Mouse (Mus musculus) activated CD4-positive, CD25-positive, alpha-beta regulatory T cell, adult 4 months (primary cell): Measurements from ENCODE around the gene Rassf4. TPM values are rescaled to one million over a fixed set of nuclear protein-coding genes. Genes with fewer than 3 reads are reported as not detected.
"Not testable (repeated sequence)": the region's sequence is repeated elsewhere in the genome, so short reads cannot be mapped to it uniquely, and the experiment has no call there.

Experiments
- ATAC-seq: one replicate; pipeline ENCODE4 v1.8.0; 2017
- polyA plus RNA-seq, 2 experiments: library from polyadenylated mRNA; unstranded; fragments of 100-300 nt; shearing (Covaris generic); gene quantifications; one replicate each; pipeline ENCODE4 v1.2.1; 2017

Gene Rassf4
- polyA plus RNA-seq, 2 experiments from 2014 or later: 2.5 to 3.8 TPM

DNA sequence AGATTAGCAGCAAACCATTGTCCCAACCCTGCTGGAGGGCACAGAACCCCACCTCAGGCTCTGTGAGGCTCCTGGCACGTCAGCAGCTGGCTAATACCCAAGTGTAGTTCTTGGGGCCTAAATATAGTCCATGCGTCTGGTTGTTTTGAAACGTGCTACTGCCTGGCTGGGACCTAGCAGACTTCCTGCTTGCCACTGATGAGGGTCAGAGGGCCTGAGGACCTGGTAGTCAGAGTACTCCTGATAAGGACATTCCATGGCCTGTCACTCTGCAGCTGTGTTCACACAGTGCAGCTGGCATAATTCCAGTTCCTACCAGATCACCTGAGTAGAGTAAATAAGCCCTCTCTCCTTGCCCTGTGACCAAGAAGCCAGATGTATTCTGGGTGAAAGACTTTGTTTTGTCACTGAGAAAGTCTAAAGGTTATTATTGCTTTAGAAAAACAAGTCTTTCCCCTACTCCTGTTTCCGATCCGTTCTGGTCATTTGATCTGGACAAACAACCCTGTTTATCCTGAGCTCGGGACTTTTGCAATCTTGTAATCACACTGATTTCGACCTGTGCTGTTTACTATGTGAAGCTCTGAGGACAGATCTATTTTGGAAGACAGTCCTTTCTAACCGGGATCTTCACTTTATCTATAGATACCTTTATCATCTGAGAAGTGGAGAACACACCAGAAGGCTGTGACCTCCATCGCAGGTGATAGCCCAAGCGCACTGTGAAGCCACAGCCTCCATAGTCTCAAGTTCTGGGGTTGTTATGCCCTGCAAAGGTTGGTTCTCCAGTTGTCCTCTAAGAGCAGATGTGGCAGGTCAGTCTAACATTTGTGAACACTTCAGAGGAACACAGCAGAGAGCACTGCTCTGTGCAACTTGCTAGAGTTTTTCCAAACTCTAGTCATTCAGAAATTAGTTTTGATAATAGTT, 38.2 kb downstream of the Rassf4 start:
- no peak for ATAC-seq

DNA sequence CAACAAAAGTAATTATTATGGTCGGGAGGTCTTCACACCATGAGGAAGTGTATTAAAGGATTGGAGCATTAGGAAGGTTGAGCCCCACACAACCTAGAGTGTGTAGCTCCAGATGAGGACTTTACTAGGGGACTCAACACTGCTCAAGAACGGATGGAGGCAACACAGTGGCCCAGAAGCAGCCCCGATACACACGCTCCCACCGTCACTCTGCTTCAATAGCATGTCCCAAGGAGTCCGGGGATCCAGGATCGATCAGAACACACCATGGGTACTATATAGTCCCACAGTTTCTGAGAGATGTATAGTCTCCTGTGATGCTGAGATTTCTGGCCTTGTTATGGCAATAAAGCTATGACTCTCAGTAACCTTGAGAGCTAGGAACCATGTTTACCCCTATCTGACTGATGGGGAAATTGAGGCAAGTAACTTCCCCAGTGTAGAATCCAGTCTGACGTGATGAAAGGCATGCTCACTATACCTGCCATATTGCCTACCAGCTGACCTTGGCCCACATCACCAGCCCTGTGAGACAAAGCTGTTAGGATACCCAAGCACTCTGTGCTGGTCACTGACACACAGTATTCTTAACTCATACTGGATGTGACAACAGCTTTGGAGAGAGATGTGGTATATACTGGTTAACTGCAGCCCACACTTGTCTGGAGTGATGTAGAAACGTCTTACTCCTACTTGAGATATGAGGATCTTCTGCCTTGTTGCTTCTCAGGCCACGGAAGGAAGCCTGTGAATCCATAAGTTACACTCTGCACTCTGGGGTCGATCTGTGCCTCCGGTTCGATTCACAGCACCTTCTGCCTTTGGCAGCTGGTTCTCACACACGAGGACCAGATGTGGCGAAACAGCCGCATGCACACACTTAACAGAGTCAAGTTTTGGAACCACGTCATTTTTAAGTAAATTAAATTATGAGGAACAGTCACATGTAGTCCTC, 39.7 kb downstream of the Rassf4 start:
- ATAC-seq: no peak

DNA sequence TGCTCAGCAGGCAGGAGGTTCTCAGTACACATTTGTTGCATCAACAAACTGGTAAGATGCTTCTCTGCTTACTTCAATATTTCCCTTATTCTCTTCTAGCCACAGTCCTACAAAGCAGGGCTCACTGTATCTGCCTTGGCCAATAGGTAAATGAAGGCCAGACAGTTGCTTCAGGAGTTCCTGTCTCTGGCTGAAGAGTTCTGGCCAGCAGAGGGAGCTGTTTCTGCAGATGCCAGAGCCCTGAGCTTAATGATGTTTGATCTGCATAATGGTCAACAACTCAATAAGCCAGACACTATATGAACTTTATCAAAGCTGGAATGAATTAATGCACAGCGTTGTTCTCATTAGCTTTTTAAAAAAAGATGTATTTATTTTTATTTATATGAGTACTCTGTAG, 41.6 kb downstream of the Rassf4 start:
- ATAC-seq: peak; percentile 40

DNA sequence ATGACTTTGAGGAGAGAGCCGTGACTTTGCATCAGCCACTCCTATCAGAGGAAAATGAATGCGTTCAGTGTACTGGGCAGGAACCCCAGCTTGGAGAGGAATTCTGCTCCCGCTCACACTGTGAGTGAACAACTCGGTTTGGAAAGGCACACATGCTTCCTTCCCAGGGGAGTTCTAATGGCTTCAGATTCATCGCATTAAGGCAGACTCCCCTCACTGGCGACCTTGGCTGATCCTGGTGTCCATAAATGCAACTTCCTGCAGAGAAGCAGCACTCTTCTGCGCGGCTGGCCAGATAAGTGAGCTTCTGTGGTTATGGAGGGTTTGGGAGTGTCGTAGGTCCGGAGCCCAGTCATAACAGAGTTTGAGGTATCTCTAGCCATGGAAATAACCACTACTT, 44.0 kb downstream of the Rassf4 start:
- no peak for ATAC-seq

DNA sequence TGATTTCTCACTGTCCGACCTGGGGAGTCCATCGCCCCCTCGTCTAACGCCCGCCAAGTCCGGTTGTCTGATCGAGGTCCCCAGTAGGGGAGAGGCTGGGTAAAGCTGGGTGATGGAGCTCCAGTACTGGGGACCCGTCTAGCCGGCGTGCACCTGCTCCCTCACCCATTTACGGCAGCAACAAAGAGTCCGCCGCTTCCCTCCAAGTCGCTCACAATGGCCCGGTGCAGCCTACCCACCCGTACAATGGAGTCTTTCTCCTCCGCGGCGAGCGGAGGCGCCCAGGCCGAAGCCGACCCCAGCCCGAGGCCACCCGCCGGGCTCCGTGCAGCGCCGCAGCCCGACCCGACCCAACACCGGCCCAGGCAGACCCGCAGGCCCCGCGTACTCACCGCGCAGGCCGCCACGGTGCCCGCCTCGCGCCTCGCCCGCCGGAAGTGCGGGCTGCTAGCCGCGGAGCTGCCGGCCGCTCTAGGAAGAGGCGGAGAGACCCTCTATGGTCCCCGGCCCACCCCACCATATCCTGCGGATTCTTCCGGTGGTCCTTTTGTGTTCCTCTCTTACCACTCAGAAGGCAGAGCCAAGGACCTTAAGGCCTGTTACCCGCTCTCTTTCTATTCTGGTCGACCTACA, 45.1 kb downstream of the Rassf4 start, which contains the start of gene Zfp422:
Gene Zfp422 (minus strand): TSS at position 461 of the 633 bp plus-strand sequence.
- peak; percentile 63 for ATAC-seq

DNA sequence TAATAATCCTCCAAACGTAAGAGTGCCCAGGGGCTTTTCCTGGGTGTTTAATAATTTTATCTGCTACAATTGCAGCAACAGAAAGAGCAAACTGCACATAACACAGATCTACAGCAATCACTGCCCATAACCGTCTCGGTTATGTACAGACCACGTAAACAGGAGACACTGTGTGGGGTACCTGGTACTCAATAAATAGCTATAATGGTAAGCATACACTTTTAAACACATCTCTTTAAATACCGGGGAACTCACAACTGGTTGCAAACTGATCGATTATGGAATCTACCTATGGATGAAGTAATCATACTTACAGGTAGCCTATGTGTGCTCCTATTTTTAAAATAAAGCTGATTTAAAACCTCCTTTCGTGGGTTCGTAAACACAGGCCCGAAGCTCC, 45.7 kb downstream of the Rassf4 start:
- no peak for ATAC-seq

DNA sequence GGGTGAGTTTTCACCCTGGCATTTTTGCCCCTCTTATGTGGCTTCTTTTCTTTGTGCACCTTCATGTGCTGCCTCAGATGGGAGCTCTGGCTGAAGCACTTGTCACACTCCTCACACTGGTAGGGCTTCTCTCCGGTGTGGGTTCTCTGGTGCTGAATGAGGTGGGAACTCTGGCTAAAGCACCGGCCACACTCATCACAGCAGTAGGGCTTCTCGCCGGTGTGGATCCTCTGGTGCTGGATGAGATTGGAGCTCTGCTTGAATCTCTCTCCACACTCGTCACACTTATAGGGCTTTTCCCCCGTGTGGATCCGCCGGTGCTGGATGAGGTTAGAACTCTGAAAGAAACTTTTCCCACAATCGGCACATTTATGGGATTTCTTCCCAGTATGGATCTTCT, 47.3 kb downstream of the Rassf4 start:
- not testable (repeated sequence) for ATAC-seq

DNA sequence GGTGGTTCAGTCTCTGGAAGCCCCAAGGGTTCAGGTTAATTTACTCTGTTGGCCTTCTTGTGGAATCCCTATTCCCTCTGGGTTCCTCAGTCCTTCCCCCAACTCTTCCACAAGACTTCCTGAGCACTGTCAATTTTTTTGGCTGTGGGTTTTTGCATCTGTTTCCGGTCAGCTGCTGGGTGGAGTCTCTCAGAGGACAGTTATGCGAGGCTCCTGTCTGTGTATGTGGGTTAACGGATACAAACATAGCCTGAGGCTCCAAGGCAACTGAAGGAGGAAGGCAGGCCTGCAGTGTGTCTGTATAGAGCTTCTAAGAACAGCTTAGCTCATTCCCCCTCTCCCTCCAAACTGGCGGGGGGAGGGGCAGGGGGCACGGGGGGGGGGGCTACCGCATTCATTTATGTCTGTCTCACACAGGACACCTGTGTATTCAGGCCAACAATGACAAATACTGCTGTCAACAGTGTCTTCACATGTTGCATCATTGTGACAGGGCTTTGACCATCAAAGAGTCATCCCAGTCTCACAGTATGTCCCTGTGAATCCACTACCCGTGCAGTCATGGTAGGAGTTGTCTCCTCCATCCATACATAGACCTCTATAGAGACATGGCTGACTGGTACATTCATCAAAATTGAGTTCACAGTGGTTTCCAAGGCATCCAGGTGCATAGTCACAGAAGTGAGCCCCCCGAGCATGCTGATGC, 52.3 kb downstream of the Rassf4 start:
- ATAC-seq: no peak

DNA sequence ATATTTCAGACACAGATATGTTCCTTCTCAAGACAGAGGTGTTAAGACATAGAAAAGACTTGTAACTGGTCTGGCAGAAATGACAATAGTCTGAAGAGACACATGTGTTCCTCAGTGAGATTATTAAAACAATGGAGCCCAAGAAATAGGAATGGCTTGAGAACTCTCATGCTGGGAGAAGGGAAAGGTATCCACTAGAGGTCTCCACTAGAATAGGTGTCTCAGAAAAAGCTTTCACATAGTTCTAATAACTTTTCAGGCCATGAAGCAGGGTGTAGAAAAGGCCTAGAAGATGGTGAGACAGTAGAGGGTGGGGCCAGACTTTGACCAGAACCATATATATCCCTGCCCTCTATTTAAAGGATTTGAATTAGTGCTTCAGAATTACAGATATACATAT, 55.7 kb downstream of the Rassf4 start:
- ATAC-seq: no peak

DNA sequence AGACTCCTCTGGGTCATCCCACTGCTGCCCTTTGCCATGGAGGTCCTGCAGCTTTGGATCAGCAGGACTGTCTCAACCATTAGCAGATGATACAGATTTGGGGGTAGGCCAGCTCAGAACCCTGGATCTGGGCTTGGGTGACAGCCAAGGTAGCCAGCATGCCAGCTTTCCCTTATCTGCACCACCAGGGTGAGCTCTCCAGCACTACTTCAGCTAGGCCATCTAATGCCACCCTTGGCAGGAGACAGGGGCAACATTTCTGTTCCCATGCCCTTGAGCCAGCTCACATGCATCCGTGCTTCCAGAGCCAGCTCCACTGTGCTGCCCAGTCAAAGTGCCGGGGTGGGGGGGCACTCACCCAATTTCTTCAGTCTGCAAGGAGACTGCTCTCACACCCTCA, 58.0 kb downstream of the Rassf4 start:
- ATAC-seq: no peak

DNA sequence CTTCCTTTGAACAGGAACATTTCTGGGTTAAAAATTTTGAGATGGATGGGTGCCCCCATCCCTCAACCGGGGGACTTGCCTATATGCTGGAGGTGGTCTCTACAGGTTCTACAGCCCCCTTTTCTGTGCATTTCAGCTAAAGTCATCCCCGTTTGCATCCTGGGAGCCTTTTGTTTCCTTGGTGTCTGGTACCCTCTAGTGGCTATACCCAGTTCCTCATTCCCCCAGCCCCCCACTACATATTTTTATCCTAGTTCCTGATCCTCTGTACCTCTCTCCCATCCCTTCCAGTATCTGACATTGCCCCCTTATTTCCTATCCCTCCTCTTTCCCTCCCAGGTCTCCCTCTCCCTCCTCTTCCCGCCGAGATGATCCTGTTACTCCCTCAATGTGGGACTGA, 66.5 kb downstream of the Rassf4 start:
- ATAC-seq: no peak

DNA sequence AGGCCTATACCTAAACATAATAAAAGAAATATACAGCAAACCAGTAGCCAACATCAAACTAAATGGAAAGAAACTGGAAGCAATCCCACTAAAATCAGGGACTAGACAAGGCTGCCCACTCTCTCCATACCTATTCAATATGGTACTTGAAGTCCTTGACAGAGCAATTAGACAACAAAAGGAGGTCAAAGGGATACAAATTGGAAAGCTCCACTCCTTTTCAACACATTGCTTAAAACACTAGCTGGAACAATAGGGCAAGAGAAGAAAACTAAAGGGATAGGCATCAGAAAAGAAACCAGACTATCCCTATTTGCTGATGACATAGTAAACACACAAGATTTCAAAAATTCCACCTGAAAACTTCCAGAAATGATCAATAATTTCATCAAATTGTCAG, 72.8 kb downstream of the Rassf4 start:
- ATAC-seq: not testable (repeated sequence)

DNA sequence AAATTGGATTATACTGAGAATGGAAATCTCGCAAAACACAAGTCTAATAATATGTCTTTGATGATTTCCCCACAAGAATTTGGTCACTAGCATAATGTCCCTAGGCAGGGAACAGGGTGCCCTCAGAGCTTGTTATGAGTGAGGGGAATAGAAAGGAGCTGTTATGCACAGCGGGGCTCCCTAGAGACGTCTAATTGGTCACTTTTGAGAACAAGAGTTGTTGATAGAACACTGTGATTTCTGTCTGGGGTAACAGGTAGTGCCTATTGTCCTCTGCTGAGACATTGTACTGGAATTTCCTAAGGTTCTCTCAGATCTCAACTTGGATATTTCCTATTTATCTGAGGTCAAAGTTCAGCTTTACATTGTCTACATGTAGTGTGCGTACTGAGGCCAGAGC, 89.7 kb downstream of the Rassf4 start, which contains the start of gene Olfr215:
Gene Olfr215 (minus strand): TSS at position 101 of the 400 bp plus-strand sequence.
- no peak for ATAC-seq

Other genes with a start within 250 kb of the Rassf4 start
- not detected for gene Alox5, start 212.8 kb downstream of the Rassf4 start, polyA plus RNA-seq
- not detected for gene Olfr211, start 184.9 kb downstream of the Rassf4 start, polyA plus RNA-seq
- not detected for gene Olfr212, start 167.4 kb downstream of the Rassf4 start, polyA plus RNA-seq
- not detected for gene Olfr213, start 135.5 kb downstream of the Rassf4 start, polyA plus RNA-seq
- gene Gm5580, start 122.8 kb downstream of the Rassf4 start, polyA plus RNA-seq: not detected
- not detected for gene Olfr214, start 119.7 kb downstream of the Rassf4 start, polyA plus RNA-seq
- gene Olfr215, start 89.8 kb downstream of the Rassf4 start, polyA plus RNA-seq: not detected
- 10 to 100 TPM; 32.3 to 36.6 TPM for gene Zfp422, start 45.0 kb downstream of the Rassf4 start, polyA plus RNA-seq
- under 1 TPM; 0.36 to 0.37 TPM for gene Depp1, start 23.3 kb downstream of the Rassf4 start, polyA plus RNA-seq
- under 1 TPM; 0.03 to 0.04 TPM for gene Tmem72, start 43.0 kb upstream of the Rassf4 start, polyA plus RNA-seq